Mouse (Mus musculus) kidney, adult 9 months (tissue): ENCODE measurements at regions not wholly inside any gene's neighbourhood (a gene's known extent, or its start where the extent isn't known, plus 50 kb on each side); places are given as distances from the start of the nearest gene placed in this dataset.

Source experiments
- DNase-seq: peaks from one replicate; pipeline ENCODE4 v3.0.0; 2022

DNA sequence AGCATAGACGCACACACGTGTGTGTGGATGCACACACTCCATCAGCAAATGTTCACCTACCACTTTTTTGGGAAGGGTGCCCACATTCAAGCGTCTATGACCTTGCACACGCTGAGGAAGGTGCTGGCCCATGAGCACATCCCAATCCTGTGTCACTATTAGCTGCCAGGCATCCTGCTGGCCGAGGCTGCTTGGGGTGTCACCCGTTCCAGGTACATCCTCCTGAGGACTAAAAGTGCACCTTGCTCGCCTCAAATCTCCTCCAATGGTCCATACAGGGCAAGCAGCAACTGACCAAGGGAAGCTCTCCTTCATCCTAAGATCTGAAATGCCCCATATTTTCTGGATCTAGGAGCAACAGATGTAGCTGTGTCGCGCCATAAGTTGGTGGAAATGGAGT is 156.3 kb upstream of the Spred2 start:
- no peak for DNase-seq

DNA sequence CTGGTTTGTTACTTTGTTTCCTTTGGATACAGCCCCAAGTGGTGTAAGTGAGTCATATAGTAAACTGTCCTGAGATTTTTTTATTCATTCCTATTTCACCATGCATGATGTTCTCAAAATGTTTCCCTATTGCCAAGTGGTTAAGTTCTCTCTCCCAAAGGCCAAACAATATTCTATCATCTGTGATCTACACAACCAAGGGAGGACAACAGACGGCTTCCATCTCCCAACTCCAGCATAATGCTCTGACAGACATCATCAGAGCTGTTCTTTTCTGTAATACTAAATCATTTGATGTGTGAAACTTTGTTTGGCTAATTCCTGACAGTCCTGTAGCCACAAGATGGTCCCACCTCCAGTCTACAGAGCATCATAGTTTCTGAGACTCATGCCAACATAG is 155.2 kb upstream of the Spred2 start:
- no peak for DNase-seq

- DNase-seq, result no peak
Observed at GRCm38 (mm10) chr11:19774010-19774409, 150.2 kb upstream of the Spred2 start.

DNA sequence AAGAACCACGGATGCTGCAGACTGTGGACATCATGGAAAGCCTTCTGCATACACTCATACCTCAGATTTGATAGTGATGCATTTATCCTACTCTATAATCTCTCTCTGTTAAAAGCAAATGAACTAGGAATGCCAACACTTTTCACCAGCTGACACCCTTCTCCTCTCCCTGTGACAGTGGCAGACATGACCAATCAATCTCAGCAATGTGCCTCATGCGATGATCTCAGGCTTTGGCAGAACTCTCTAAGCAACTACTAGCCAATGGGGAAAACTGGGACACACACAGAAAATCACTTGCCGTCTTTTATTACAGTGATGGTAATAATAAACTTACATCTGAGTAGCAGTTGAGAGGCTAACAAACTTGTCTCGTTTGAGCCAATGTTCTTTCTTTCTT is 148.4 kb upstream of the Spred2 start:
- DNase-seq, result no peak

- no peak for DNase-seq
Observed at GRCm38 (mm10) chr11:19776473-19777200, 147.5 kb upstream of the Spred2 start.

GRCm38 (mm10) chr11:19778191-19778590 is 146.0 kb upstream of the Spred2 start:
- no peak for DNase-seq

GRCm38 (mm10) chr11:19785110-19785509 is 139.1 kb upstream of the Spred2 start:
- no peak for DNase-seq

GRCm38 (mm10) chr11:19796950-19797670 is 127.1 kb upstream of the Spred2 start:
- no peak for DNase-seq

GRCm38 (mm10) chr11:19809359-19809758 is 114.8 kb upstream of the Spred2 start:
- DNase-seq, result no peak

DNA sequence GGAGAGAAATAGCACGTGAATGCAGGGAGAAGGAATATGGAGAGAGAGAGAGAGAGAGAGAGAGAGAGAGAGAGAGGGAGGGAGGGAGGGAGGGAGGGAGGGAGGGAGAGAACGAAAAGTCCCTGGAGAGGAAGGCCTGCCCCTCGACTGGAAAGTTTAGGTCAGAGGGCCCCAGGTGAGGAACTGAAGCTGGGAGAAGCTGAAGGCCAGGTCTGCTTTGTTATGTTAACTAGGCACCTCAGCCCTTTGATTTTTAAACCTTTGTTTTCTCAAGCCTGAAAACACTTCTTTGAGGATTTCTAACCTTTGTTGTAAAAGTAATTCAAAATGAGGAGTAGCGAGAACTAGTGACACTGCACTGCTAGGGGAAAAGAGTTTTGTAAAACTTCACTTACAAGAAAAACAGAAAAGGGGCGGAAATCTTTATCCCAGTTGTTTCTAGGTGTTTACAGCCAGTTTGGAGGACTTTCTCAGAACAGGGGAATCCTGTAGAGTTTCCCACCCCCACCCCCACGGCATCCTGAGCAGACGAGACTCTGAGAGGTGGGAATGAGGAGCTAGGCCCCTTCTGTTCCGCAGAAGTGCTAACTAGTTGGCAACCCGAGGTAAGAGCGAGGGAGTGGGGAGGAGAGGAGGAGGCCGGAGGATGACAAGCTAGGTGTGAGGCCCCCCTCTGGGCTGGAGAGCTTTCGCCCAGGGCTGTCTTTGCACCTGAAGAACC is 112.7 kb upstream of the Spred2 start:
- no peak for DNase-seq

DNA sequence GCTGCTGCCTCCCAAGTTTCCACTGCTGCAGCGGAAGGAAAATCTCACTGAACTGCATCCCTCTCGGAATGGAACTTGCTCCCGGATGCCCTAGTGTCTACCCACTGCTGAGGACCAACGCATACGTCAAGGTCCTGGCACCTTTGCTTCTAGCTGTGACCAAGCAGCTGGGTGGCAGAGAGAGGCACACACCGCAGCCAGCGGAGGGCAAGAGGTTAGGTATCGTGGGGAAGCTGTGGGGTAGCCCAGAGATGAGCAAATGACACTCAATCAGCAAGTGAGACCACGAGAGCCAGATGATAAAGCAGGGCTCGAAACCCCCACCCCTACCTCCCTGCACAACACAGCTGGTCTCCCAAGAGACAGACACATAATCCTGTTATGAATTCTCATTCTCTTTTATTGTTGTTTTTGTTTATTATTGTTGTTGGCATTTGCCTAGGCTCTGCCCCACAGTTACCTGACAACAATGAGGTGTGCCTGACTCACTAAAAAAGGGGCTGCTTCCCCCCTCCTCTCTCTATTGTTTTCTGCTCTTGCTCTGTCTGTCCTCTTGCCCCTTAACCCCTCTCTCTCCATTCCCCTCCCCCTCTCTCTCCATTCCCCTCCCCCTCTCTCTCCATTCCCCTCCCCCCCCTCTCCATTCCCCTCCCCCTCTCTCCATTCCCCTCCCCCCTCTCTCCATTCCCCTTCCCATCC is 112.0 kb upstream of the Spred2 start:
- no peak for DNase-seq

DNA sequence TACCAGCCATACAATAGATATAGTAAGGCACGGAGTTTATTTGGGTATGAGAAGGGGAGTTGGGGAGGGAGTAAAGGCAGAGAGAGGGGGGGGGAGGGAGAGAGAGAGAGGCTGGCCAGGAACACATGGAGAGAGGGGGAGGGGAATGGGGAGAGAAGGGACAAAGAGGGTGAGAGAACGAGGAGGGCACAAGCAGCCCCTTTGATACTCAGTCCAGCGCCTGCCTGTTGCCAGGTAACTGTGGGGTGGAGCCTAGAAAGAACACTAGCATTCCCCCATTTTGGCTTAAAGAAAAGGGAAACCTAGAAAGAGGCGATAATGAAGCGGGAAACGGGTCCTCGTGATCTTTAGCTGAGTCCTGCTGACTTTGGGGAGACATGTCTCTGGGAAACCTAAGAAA is 110.6 kb upstream of the Spred2 start:
- no peak for DNase-seq

- DNase-seq, result no peak
Observed at GRCm38 (mm10) chr11:19822991-19823390, 101.2 kb upstream of the Spred2 start.

DNA sequence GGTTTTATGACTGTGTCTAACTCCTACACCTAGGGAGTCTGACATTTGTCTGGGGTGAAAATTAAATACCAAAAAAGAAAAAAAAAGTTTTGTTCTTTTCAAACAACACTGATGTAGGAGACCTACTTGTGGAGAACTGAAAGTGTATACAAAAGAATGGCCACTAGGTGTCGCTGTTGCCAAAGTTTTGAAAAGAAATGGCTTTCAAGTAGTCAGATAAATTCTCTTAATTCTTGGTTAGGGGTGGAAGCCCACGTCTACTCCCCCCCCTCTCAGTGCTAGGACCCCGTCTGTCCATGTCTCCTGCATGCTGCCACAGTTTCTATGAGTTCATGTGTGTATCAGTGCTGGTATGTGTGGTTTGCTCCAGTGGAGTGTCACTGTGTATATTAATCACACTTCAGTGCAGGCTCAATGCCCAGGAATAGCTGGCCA is 100.7 kb upstream of the Spred2 start:
- DNase-seq, result peak; percentile 70

DNA sequence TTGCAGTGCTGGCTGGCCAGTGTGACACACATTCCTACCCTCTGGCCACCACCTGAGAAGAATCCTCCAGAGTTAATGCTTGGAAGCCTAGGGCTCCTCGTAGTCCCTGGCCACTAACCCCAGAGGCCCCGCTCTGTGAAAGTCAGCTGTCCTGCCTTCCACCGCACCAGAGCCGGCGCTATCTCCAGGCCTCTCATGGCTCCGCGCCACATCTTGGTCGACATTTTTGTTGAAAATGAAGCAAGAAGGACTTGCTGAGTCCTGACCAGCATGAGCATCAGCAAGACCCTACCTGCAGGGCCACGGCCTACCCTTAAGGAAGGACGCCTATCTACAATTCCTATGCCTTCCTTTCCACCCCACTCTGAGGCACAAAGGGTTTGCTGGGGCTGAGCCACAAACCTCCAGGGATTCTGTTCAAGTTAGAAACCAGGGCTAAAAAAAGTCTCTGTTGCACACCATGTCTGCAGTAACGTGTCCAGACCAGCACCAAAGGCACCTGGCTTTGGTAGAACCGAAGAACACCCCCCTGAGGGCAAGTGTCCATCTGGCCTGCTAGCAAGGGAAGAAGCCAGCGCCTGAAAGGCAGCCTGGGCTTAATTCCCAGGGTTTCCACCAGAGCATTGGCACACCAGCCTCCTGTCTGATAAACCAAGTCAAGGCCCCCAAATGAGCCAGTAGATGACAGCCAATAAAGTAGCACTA is 97.5 kb upstream of the Spred2 start:
- DNase-seq, result no peak

DNA sequence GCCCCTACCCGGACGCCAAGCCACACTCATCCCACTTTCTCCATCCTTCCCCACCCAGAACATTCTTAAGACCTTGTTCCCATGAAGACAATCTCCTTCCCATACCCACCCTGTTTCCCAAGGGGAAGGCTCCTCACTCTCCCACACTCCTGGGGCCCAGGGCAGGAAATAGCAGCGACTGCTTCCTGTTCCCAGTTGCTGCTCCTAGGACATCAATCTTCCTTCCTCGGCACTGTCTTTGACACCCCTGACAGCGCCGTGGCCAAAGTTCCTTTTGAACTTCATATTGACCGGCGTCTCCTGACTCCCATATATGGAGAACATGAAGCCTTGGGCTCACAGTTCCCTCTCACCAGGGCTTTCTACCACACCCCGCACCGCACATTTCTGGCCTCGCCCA is 96.2 kb upstream of the Spred2 start:
- peak; percentile 52 for DNase-seq

GRCm38 (mm10) chr11:19828959-19829401 is 95.2 kb upstream of the Spred2 start:
- peak; percentile 44 for DNase-seq

DNA sequence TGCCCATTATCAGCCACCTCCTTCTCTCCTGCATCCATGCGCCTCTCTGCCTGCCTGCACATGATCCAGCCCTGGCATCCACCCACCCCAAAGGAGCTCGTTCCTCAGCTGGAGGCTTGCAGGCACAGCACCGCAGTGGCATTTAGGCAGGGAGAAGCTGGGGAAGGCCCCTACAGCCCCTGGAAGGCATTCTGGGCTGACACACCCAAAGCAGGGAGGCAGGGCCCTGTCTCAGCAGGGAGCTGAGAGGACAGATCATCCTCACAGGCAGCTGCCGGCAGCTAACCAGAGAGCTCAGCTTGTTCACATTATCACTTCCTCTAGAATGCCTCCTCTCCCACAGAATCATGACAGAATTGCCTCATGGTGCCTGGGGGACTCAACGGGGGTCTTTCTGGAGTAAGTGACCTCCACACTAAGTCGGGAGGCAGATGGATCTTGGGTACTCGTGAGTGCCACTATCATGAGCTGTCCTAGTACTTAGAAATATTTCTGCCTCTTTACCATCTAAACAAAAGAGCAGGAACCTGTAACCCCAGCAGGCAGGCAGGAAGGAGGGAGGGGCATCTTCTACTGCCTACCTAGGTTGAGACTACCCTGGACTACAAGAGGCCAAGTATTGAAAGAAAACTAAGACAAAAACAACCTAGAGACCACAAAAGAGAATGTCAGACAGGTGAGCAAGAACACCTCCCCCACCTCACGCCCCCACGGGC is 94.5 kb upstream of the Spred2 start:
- no peak for DNase-seq

DNA sequence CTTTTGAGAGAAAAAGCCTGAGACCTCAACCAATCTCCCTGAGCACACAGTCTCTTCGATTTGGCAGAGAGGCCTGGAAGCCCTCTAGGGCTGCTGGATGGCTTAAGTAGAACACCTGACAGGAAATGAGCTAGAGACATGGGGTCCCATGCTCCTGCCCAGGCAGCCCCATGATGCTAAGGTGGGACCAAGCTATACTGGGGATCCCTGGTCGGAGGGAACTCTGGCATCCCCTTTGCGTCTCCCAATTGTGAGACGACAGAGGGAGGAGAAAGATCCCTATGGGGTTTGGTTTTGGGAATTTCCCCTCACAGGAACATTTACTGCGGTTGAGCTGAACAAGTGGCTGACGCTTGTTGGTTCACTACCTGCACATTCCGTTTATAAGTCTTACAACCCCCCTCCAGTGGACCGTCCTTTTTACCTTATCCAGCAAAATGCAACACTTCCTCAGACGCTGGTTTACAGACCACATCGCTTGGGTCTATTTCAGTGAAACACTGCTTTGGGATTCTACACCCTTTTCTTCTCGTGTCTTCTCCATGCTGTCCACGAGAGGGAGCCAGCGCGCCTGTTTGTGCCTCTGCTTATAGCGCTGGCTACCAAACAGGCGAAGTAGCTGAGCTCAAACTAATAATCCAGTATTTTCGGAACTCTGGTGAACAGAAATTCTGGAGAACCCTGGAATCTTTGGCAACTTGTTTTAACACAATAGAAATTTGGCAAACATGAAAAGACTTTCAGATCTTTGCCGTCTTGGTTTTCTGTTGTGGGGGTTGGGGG is 93.7 kb upstream of the Spred2 start:
- DNase-seq, result peak; percentile 68

DNA sequence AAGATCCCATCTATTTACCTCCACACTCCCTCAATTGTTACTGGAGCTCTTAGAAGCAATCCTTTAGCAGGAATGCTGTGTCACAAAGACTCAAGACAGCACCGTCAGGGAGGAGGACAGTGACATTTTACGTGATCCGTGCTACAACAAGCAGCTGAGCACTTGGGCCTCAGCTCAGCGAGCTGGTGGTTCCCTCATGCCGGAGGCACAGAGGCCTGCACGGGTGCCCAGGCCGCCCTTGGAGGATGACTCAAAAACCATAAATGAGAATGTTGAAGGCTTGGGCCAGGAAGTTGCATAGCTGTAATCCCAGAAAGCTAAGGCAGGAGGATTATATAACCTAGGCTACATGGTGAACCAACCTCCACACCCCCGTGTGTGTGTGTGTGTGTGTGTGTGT is 89.6 kb upstream of the Spred2 start:
- DNase-seq, result no peak

GRCm38 (mm10) chr11:19835221-19835745 is 88.9 kb upstream of the Spred2 start:
- DNase-seq, result no peak
